Mouse (Mus musculus): ENCODE measurements around the gene Sec1.

Gene Sec1

GRCm38 (mm10) chr7:45693921-45694591, at the start of gene Sec1:
Sec1 (minus strand) TSS chr7:45694402.
- DNase-seq (ENCODE audit: inconsistent ontology term) = no peak

- peak; percentile 68 for DNase-seq (ENCODE audit: inconsistent ontology term)
Observed at GRCm38 (mm10) chr7:45742338-45742737, 48.1 kb upstream of the Sec1 start.

GRCm38 (mm10) chr7:45741777-45742176, 47.6 kb upstream of the Sec1 start:
- DNase-seq (ENCODE audit: inconsistent ontology term) = no peak

- no peak for DNase-seq (ENCODE audit: inconsistent ontology term)
Observed at GRCm38 (mm10) chr7:45741308-45741707, 47.1 kb upstream of the Sec1 start.

- DNase-seq (ENCODE audit: inconsistent ontology term) = no peak
Observed at GRCm38 (mm10) chr7:45739820-45740219, 45.6 kb upstream of the Sec1 start.

GRCm38 (mm10) chr7:45739162-45739763, 45.1 kb upstream of the Sec1 start:
- DNase-seq (ENCODE audit: inconsistent ontology term) = peak; percentile 70

GRCm38 (mm10) chr7:45733477-45733876, 39.3 kb upstream of the Sec1 start:
- DNase-seq (ENCODE audit: inconsistent ontology term) = no peak

- DNase-seq (ENCODE audit: inconsistent ontology term) = peak; percentile 54
Observed at GRCm38 (mm10) chr7:45730727-45731431, 36.7 kb upstream of the Sec1 start.

GRCm38 (mm10) chr7:45727625-45728024, 33.4 kb upstream of the Sec1 start:
- no peak for DNase-seq (ENCODE audit: inconsistent ontology term)

GRCm38 (mm10) chr7:45726419-45726818, 32.2 kb upstream of the Sec1 start:
- no peak for DNase-seq (ENCODE audit: inconsistent ontology term)

- DNase-seq (ENCODE audit: inconsistent ontology term) = no peak
Observed at GRCm38 (mm10) chr7:45725713-45726112, 31.5 kb upstream of the Sec1 start, which contains the start of gene Spaca4. Spaca4 (minus strand) TSS chr7:45725813.

GRCm38 (mm10) chr7:45725151-45725550, 30.9 kb upstream of the Sec1 start:
- DNase-seq (ENCODE audit: inconsistent ontology term) = no peak

- DNase-seq (ENCODE audit: inconsistent ontology term) = no peak
Observed at GRCm38 (mm10) chr7:45723781-45724180, 29.6 kb upstream of the Sec1 start.

GRCm38 (mm10) chr7:45723301-45723700, 29.1 kb upstream of the Sec1 start:
- DNase-seq (ENCODE audit: inconsistent ontology term) = no peak

GRCm38 (mm10) chr7:45722348-45722713, 28.1 kb upstream of the Sec1 start:
- DNase-seq (ENCODE audit: inconsistent ontology term) = no peak

- DNase-seq (ENCODE audit: inconsistent ontology term) = no peak
Observed at GRCm38 (mm10) chr7:45721642-45722347, 27.6 kb upstream of the Sec1 start.

GRCm38 (mm10) chr7:45721234-45721571, 27.0 kb upstream of the Sec1 start:
- DNase-seq (ENCODE audit: inconsistent ontology term) = no peak

- DNase-seq (ENCODE audit: inconsistent ontology term) = no peak
Observed at GRCm38 (mm10) chr7:45720413-45721233, 26.4 kb upstream of the Sec1 start, which contains the start of gene Fam83e. Fam83e (plus strand) TSS chr7:45721212.

- no peak for DNase-seq (ENCODE audit: inconsistent ontology term)
Observed at GRCm38 (mm10) chr7:45719738-45720412, 25.7 kb upstream of the Sec1 start.

- DNase-seq (ENCODE audit: inconsistent ontology term) = no peak
Observed at GRCm38 (mm10) chr7:45719180-45719579, 25.0 kb upstream of the Sec1 start.

GRCm38 (mm10) chr7:45718331-45718730, 24.1 kb upstream of the Sec1 start:
- no peak for DNase-seq (ENCODE audit: inconsistent ontology term)
